In the genomic region with DNA sequence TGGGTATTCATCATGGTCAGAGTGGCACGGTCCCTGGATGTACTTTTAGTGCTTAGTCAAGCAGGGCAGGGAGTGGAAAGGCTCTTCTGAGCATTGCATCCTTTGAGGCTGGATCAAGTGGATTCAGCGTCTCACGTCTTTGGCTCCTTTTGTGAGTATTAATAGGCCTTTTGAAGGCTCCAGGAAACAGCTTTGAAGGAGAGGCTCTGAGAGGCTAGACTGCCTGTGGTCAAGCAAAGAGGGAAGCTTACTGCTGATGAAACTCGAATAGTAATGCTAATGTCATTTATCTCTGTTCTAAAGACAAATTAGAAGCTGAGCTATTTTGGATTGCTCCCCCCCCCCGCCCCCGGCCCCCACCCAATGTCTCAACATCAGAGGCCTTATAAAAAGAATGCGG, we compare ENCODE assay signal across 19 mouse cellular contexts.
A peak's percentile ranks its signal among the peaks of the same experiment; 100 is the strongest.
DNase-seq lines count a peak whose midpoint lies in the region; ATAC-seq and TF ChIP-seq lines count a peak whose summit lies in the region.
"Had no signal": no experiment of that assay in that cellular context is flagged by ENCODE, and none has a peak within 500 bp of the region (broad histone marks: within the 10 kb centered on the region; RNA-seq: fewer than 3 reads in every experiment).

No protein-coding gene starts in this region.

- no peak overlapping the region for H3K4me3 ChIP-seq in kidney, postnatal 0 days (replicated peaks; ENCODE audit: low read depth, low read length)
- H3K4me3 ChIP-seq: embryonic facial prominence, embryonic 13.5 days; forebrain, embryonic 12.5 days; hindbrain, embryonic 15.5 days; liver, embryonic 12.5 days; midbrain, embryonic 12.5 days; neural tube, embryonic 12.5 days had no signal

- H3K9me3 ChIP-seq in kidney, postnatal 0 days (replicated peaks; ENCODE audit: low read length) = no peaks in the 10 kb centered on the region
- H3K9me3 ChIP-seq: embryonic facial prominence, embryonic 13.5 days; forebrain, embryonic 12.5 days; G1E; hindbrain, embryonic 15.5 days; liver, embryonic 12.5 days; midbrain, embryonic 12.5 days; neural tube, embryonic 12.5 days had no signal

- no peak overlapping the region for H3K9ac ChIP-seq in kidney, postnatal 0 days (ENCODE audit: low read depth, low read length)
- H3K9ac ChIP-seq: embryonic facial prominence, embryonic 13.5 days; forebrain, embryonic 12.5 days; hindbrain, embryonic 15.5 days; liver, embryonic 12.5 days; midbrain, embryonic 12.5 days; neural tube, embryonic 12.5 days had no signal

- TF ChIP-seq CTCF in kidney, postnatal 0 days (IDR thresholded peaks at IDR 0.05; ENCODE audit: low read depth) = no peak

- no peak for DNase-seq in kidney, postnatal 0 days (ENCODE audit: low spot score)
- no peak for DNase-seq in kidney, adult 11 months
- DNase-seq in 3T3-L1 (ENCODE audit: low read depth, low spot score) (peak; percentile 39), liver (no peak)
- peak; percentile 37 for DNase-seq in CD4-positive helper T cell, adult 2 months (ENCODE audit: low read depth, low spot score)
- no peak for DNase-seq in B cell, adult 2 months
- no peak for DNase-seq in cerebellum, postnatal 25 days
- DNase-seq: cerebellum, adult 11-12 months; heart, postnatal 14 days; kidney, adult 8-10 months; thymus, adult 2 months had no signal

- H3K4me1 ChIP-seq in kidney, postnatal 0 days (replicated peaks; ENCODE audit: insufficient read depth, low read length) = no peaks in the 10 kb centered on the region
- H3K4me1 ChIP-seq: hindbrain, embryonic 15.5 days; neural tube, embryonic 12.5 days had no signal

- 50% methylated on average over 7 of the region's 7 CpGs for WGBS in kidney, postnatal 0 days

- 0 out of 2 replicates have a peak overlapping the region, but pooled peaks have one; percentile 25 for H3K27ac ChIP-seq in kidney, postnatal 0 days
- H3K27ac ChIP-seq: embryonic facial prominence, embryonic 13.5 days; forebrain, embryonic 12.5 days; hindbrain, embryonic 15.5 days; liver, embryonic 12.5 days; midbrain, embryonic 12.5 days; neural tube, embryonic 12.5 days had no signal

- H3K36me3 ChIP-seq in kidney, postnatal 0 days (ENCODE audit: insufficient read depth, low read length) = no peaks in the 10 kb centered on the region
- H3K36me3 ChIP-seq: embryonic facial prominence, embryonic 13.5 days; forebrain, embryonic 12.5 days; G1E; hindbrain, embryonic 15.5 days; liver, embryonic 12.5 days; midbrain, embryonic 12.5 days; neural tube, embryonic 12.5 days had no signal

- no peak overlapping the region for H3K4me2 ChIP-seq in kidney, postnatal 0 days (ENCODE audit: low read length)
- H3K4me2 ChIP-seq: embryonic facial prominence, embryonic 13.5 days; forebrain, embryonic 12.5 days; hindbrain, embryonic 15.5 days; midbrain, embryonic 12.5 days; neural tube, embryonic 12.5 days had no signal

- H3K27me3 ChIP-seq in kidney, postnatal 0 days (ENCODE audit: insufficient read depth, low read length) = no peaks in the 10 kb centered on the region
- H3K27me3 ChIP-seq: embryonic facial prominence, embryonic 13.5 days; hindbrain, embryonic 15.5 days; liver, embryonic 12.5 days; midbrain, embryonic 12.5 days; neural tube, embryonic 12.5 days had no signal

- no peak for ATAC-seq in kidney, postnatal 0 days (replicated peaks; ENCODE audit: low FRiP score, low read depth)
- peak; percentile 50 for ATAC-seq in granulocyte monocyte progenitor cell, adult 5-6 weeks (replicated peaks; ENCODE audit: poor library complexity, severe bottlenecking)
- ATAC-seq: liver, embryonic 12.5 days had no signal

Comparison
In these comparisons a context has a peak if more than half of its experiments do, and no peak if none do; other contexts are left out.
1. DNase-seq: peak in 3T3-L1 (single experiment) and CD4-positive helper T cell, adult 2 months (single experiment); none in kidney, postnatal 0 days (single experiment), kidney, adult 11 months (single experiment), liver (single experiment), B cell, adult 2 months (0 of 2) and cerebellum, postnatal 25 days (0 of 2).